Mouse (Mus musculus) spleen, adult 2 months (tissue): ENCODE data around the gene E330021D16Rik.

Experiments used
- CTCF ChIP-seq: fragments of 200-500 bp; IDR thresholded peaks from 2 replicates; pipeline ENCODE4 v1.5.1; 2011; ENCODE audit warnings: mild to moderate bottlenecking, inconsistent platforms; ENCODE audit not compliant: insufficient read depth, insufficient read length, insufficient replicate concordance; ENCODE audit errors: extremely low read depth
- POLR2A ChIP-seq: fragments of 200-500 bp; IDR thresholded peaks from 2 replicates; pipeline ENCODE4 v1.6.1; 2011; ENCODE audit warnings: low read depth, low read length, inconsistent platforms

DNA sequence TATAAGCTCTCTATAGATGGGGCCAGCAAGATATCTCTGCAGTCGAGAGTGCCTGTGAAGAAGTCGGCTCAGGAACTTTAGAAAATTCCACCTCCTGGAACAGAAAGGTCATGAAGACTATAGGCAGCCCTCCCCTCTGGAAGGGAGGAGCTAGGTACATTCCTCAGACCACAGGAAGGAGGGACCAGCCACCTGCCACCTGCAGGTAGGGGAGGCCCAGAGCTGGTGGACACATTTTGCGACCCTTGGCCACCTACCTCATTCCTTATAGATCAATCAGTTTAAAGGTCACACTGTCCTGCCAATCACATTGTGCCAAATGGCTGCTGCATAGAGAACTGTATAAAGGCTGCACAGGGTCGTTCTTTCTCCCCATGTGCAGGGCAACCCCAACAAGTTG lies 14.1 kb upstream of the E330021D16Rik start:
- TF ChIP-seq POLR2A, result no peak
- TF ChIP-seq CTCF, result no peak
